Mouse (Mus musculus) kidney, postnatal 25 days (tissue): ENCODE measurements around the gene Hist1h2bg.
"Not testable (repeated sequence)": the region's sequence is repeated elsewhere in the genome, so short reads cannot be mapped to it uniquely, and the experiment has no call there.

Experiments used
- DNase-seq, 2 experiments: peaks; one replicate each; pipeline ENCODE4 v3.0.0; 2021; ENCODE audit warnings: mixed read lengths in 2 of 2

The Hist1h2bg gene

GRCm38 (mm10) chr13:23539821-23540220 is 31.4 kb upstream of the Hist1h2bg start:
- not testable (repeated sequence) for DNase-seq

DNA sequence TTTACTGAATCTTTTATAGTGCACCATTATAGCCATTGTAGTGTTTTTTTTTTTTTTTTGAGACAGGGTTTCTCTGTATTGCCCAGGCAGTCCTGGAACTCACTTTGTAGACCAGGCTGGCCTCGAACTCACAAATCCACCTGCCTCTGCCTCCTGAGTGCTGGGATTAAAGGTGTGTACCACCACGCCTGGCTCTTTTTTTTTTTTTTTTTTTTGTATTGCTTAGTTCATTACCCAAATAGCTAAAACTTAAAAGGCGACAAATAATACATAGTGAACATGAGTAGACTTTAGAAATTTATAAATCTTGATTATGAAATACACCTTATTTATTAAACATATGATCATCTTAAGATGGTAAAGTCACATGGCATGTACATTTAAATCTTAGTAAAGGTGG is 29.7 kb upstream of the Hist1h2bg start:
- DNase-seq = no peak

DNA sequence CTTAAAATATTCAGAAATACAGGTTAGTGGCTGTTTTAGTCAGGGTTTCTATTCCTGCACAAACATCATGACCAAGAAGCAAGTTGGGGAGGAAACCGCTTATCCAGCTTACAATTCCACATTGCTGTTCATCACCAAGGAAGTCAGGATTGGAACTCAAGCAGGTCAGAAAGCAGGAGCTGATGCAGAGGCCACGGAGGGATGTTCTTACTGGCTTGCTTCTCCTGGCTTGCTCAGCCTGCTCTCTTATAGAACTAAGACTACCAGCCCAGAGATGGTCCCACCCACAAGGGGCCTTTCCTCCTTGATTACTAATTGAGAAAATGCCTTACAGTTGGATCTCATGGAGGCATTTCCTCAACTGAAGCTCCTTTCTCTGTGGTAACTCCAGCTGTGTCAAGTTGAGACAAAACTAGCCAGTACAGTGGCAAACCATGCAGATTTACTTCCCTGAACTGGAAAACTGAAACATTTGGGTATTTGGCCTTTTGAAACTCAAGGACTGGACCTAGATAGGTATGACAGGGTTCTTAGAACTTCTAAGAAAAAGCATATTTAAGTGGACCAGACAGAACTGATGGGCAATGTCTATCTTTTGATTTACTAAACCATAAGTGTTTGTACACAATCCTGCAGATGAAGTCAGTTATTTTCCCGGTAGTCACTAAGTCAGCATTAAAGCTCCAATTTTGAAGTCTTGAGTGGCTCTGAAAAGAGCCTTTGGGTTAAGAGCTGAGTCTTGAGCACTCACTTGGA is 28.8 kb upstream of the Hist1h2bg start:
- not testable (repeated sequence) for DNase-seq

- peak; percentile 74 to 85 for DNase-seq
These were observed 28.1 kb upstream of the Hist1h2bg start, which contains the start of gene Hist1h2bh for GRCm38 (mm10) chr13:23542999-23543607. Hist1h2bh (minus strand) TSS chr13:23543392.

DNA sequence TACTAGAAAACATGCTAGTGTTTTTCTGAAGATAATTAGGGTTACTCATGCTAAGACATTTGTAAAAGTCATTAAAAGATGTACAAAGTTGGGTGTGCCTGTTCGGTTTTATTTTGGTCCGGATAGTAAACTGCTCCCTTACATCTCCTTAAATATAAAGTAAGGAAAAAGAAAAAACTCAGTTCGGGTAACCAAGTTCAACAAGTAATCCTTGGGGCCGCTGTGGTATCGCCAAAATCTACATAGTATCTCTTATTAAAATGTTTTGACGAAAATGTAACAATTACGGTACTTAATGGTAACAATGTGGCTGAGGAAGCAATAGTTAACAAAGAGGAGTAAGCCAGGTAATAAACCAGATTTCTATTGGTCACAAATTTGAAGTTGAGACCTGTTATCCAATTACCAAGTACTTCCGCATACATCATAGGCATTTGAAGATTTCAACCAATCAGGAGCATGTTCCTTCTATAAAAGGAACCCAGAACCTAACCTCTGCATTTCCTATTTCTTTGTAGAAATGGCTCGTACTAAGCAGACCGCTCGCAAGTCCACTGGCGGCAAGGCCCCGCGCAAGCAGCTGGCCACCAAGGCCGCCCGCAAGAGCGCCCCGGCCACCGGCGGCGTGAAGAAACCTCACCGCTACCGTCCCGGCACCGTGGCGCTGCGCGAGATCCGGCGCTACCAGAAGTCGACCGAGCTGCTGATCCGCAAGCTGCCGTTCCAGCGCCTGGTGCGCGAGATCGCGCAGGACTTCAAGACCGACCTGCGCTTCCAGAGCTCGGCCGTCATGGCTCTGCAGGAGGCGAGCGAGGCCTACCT is 27.0 kb upstream of the Hist1h2bg start, which contains the start of gene Hist1h3f:
Hist1h3f (plus strand) TSS at position 88 of the 822 bp plus-strand sequence.
- DNase-seq = peak; percentile 55 to 71

DNA sequence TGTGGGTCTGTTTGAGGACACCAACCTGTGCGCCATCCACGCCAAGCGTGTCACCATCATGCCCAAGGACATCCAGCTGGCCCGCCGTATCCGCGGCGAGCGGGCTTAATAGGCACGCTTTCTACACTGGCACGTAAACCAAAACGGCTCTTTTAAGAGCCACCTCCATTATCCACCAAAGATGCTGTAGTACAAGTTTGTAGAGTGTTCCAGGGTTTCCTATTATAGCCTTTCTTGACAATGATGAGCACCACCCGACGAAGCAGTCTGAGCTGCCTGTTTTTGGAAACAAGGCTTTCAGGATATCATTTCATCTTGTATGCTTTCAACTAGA is 26.4 kb upstream of the Hist1h2bg start:
- DNase-seq = not testable (repeated sequence)

- no peak for DNase-seq
These were observed 24.5 kb upstream of the Hist1h2bg start for GRCm38 (mm10) chr13:23546694-23547093.

DNA sequence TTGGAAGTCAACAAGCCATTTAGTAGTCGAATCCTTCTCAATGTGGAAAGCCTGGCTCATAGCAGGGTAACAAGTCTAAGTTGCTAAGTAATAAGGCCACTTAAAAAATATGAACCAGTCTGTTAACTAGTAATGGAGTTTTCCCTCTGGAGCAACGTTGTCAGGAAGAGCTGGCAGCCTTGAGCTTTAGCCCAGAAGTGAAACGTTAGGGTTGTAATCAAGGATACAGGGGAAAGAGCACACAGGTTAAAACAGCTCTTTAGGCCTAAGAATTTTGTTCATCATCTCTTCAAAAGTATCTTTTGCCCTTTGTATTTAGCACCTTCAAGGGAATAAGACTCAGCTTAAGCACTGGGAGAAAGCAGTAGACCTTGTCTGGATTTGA is 20.4 kb upstream of the Hist1h2bg start:
- no peak for DNase-seq

GRCm38 (mm10) chr13:23551146-23551834 is 19.9 kb upstream of the Hist1h2bg start, which contains the start of gene Hist1h4f:
Hist1h4f (minus strand) TSS chr13:23551648.
- peak; percentile 83 to 88 for DNase-seq

GRCm38 (mm10) chr13:23551931-23552914 is 19.0 kb upstream of the Hist1h2bg start:
- no peak for DNase-seq

DNA sequence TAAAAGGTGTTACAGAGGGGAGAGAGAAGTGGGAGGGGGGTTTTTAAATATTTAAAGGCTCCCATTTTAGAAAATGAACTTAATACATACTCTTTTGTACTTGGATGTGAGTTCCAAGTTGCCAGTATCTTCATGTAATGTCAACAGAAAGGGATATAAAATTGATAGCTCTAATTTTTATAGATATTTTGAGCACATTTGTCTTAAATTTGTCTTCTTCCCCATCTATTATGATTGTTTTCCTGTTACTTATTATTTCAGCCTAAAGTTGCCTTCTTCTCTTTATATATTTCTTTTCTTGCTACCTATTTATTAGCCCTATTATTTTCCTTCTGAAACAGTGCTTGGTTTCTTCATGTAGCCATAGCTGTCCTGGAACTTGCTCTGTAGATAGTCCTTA is 18.2 kb upstream of the Hist1h2bg start, which contains the start of gene Hist1h1d:
Hist1h1d (plus strand) TSS at position 301 of the 400 bp plus-strand sequence.
- DNase-seq = no peak

GRCm38 (mm10) chr13:23554393-23554792 is 16.8 kb upstream of the Hist1h2bg start:
- no peak for DNase-seq

- DNase-seq = peak; percentile 70 to 86
These were observed 16.0 kb upstream of the Hist1h2bg start for GRCm38 (mm10) chr13:23554925-23555838.

GRCm38 (mm10) chr13:23555839-23556416 is 15.3 kb upstream of the Hist1h2bg start:
- peak; percentile 73 to 78 for DNase-seq

DNA sequence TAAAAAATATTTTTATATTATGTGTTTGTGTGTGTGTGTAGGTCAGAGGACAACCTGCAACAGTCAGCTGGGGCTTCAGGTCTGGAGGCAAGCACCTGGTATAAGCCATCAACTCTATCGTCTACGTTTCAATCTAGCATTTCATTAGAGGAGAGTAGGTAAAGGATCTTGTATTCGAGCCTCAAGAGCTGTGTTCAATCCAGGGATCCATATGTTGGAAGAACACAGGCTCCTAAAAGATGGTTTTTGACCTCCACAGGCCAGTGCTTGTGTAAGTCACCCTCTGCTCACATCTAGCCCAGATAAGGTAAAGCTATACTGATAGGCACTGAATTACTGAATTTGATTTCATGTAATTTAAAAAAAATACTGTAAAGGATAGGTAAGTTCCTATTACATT is 14.3 kb upstream of the Hist1h2bg start:
- DNase-seq = no peak

DNA sequence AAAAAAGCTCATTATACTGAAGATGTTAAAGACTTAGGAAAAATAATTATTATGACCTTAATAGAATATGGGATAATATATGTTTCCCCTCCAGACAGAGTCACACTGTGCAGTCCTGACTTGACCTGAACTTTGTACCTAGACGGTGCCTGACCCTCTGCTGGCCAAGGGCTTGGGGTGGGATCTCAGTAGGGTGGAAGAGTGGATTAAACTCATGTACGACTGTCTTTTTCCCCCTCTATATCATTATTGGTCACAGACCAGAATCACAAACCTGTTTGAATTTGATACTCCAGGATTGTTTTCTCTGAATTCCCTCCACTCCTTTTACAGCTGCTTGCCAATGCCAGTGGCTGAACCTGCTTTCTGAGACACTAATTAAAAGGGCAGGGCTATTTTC is 10.5 kb upstream of the Hist1h2bg start:
- DNase-seq = not testable (repeated sequence)

DNA sequence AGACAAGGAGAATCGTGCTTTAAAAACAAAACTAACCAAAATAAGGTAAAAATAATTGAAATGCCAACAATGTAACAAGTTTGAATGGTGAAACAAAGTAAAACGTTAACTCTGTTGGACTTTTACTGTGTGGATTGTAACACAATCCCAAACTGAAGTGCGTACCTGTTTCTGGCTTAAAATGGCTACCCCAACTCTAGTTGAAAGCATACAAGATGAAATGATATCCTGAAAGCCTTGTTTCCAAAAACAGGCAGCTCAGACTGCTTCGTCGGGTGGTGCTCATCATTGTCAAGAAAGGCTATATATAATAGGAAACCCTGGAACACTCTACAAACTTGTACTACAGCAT is 9.7 kb upstream of the Hist1h2bg start:
- not testable (repeated sequence) for DNase-seq

DNA sequence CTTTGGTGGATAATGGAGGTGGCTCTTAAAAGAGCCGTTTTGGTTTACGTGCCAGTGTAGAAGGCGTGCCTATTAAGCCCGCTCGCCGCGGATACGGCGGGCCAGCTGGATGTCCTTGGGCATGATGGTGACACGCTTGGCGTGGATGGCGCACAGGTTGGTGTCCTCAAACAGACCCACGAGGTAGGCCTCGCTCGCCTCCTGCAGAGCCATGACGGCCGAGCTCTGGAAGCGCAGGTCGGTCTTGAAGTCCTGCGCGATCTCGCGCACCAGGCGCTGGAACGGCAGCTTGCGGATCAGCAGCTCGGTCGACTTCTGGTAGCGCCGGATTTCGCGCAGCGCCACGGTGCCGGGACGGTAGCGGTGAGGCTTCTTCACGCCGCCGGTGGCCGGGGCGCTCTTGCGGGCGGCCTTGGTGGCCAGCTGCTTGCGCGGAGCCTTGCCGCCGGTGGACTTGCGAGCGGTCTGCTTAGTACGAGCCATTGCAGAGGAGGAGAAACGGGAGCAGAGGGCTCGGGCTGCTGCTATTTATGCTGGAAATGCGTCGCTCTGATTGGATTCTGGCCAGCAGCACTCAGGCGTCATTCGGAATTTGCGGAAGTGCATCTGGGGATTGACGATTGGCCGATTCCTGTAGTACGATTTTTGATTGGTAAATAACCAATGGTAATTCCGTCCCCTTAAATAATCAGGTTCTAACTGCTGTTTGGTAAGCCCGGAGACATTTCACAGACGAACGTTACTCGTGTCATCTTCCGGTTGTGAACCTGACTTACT is 9.1 kb upstream of the Hist1h2bg start, which contains the start of gene Hist1h3e:
Hist1h3e (minus strand) TSS at position 487 of the 777 bp plus-strand sequence.
- DNase-seq = peak; percentile 93 to 96
